Mouse (Mus musculus) cerebellum, adult 2 months (tissue): ENCODE results near the gene 4931414P19Rik.

Experiments
- CTCF ChIP-seq: fragments of 200-500 bp; IDR thresholded peaks from 2 replicates; pipeline ENCODE4 v1.5.1; 2011; ENCODE audit warnings: low read depth, mild to moderate bottlenecking, control low read depth, low read length, moderate library complexity, borderline replicate concordance; ENCODE audit not compliant: insufficient read depth
- POLR2A ChIP-seq: fragments of 200-500 bp; IDR thresholded peaks from 2 replicates; pipeline ENCODE4 v1.6.1; 2011; ENCODE audit warnings: low read length, control low read depth, borderline replicate concordance; ENCODE audit not compliant: insufficient read depth

- TF ChIP-seq CTCF (no peak), POLR2A (peak; percentile 72; the same call in 1 of the 2 replicates)
Measured at GRCm38 (mm10) chr14:54653496-54653895, 47.7 kb upstream of the 4931414P19Rik start.
